ENCODE assay signal across 8 mouse cellular contexts in the genomic region with DNA sequence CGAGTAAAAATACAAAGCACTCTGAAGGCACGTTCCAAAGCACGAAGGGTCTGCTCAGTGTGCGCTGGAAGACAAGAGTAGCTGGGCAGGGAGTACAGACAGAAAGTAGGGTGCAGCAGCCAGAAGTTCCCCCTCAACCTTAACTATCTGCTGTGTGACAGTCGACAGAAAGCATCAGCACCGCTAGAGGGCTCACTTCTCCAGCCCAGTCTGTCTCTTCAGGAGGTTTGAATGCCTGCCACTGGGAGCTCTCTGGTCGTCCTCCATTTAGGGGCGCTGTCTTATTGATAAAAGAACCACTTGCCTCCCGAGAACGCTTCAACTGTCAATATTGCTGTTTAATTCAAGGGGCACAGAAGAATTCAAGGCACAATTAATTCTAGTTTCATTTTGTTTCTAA. TPM values are rescaled to one million over a fixed set of nuclear protein-coding genes. Genes with fewer than 3 reads are reported as not detected.
DNase-seq lines count a peak whose midpoint lies in the region; ATAC-seq and TF ChIP-seq lines count a peak whose summit lies in the region.

No protein-coding gene starts in this region.

- intact Hi-C loops in left cerebral cortex, adult 2 months (cut with DNase I), result loop anchor here (1.0 to 2.0 kb wide), 2 partner anchors 23 to 61 kb away; no protein-coding TSS in a partner anchor

- H3K27ac ChIP-seq in left cerebral cortex, adult 2 months, result no peak overlapping the region

- peak; percentile 80 for DNase-seq in ZHBTc4 (ENCODE audit: low read depth, low spot score)
- peak; percentile 73 to 82 for DNase-seq in gastrocnemius, adult 8-10 months (ENCODE audit: low spot score in 2 of 2)
- peak; percentile 30 for DNase-seq in hindlimb bud, embryonic 11.5 days (ENCODE audit: extremely low spot score, low read depth, low spot score)
- DNase-seq in left cerebral cortex, adult 2 months (ENCODE audit: extremely low spot score in 1 of 2, low spot score in 2 of 2), result peak; percentile 83 to 85
- peak; percentile 87 for DNase-seq in right cerebral cortex, adult 18-20 months
- DNase-seq in urinary bladder, adult 2 months (ENCODE audit: low spot score), result peak; percentile 47

- peak; percentile 98 for ATAC-seq in common myeloid progenitor, adult 5-6 weeks (replicated peaks; ENCODE audit: low read depth, poor library complexity, severe bottlenecking)
- ATAC-seq in megakaryocyte, adult 5-6 weeks (ENCODE audit: poor library complexity, severe bottlenecking), result peak; percentile 94

- peak overlapping the region; percentile 39 for H3K4me3 ChIP-seq in left cerebral cortex, adult 2 months

- TF ChIP-seq CTCF in left cerebral cortex, adult 2 months (IDR thresholded peaks at IDR 0.05), result peak; percentile 75

RNA-seq across cellular contexts. Expression of a gene that starts 21.4 kb away (rescaled TPM):
- total RNA-seq in common myeloid progenitor, adult 5-6 weeks (2017), result not detected in 2 replicates
- total RNA-seq in gastrocnemius, adult 8-10 months (2022), result under 1 TPM; 0.22 to 0.49 (median 0.26) TPM
- under 1 TPM in 1 of 2 experiments, not detected in 1; 0.07 TPM for total RNA-seq in left cerebral cortex, adult 2 months (2021)
- 0.42 and 0.75 TPM in 2 replicates for total RNA-seq in megakaryocyte, adult 5-6 weeks (2015)
- total RNA-seq in megakaryocyte, adult 5-6 weeks (2017), result not detected in 2 replicates
- polyA plus RNA-seq in urinary bladder, adult 2 months (2012; rRNA removed), result 0.65 and 0.96 TPM in 2 replicates

RNA-seq across cellular contexts. Expression of a gene that starts 37.9 kb away (rescaled TPM):
- not detected in 2 replicates for total RNA-seq in common myeloid progenitor, adult 5-6 weeks (2017)
- not detected for total RNA-seq in gastrocnemius, adult 8-10 months (2022)
- total RNA-seq in left cerebral cortex, adult 2 months (2021), result not detected
- total RNA-seq in megakaryocyte, adult 5-6 weeks (2015), result not detected in 2 replicates
- total RNA-seq in megakaryocyte, adult 5-6 weeks (2017), result not detected in 2 replicates
- not detected in 2 replicates for polyA plus RNA-seq in urinary bladder, adult 2 months (2012; rRNA removed)

RNA-seq across cellular contexts. Expression of a gene that starts 41.1 kb away (rescaled TPM):
- 7.6 and 20.8 TPM in 2 replicates for total RNA-seq in common myeloid progenitor, adult 5-6 weeks (2017)
- 10 to 100 TPM; 15.5 to 25.7 (median 19.9) TPM for total RNA-seq in gastrocnemius, adult 8-10 months (2022)
- total RNA-seq in left cerebral cortex, adult 2 months (2021), result 10 to 100 TPM; 10.3 to 11.8 TPM
- total RNA-seq in megakaryocyte, adult 5-6 weeks (2015), result 13.5 and 15.4 TPM in 2 replicates
- 9.3 and 11.1 TPM in 2 replicates for total RNA-seq in megakaryocyte, adult 5-6 weeks (2017)
- polyA plus RNA-seq in urinary bladder, adult 2 months (2012; rRNA removed), result 25.4 and 29.2 TPM in 2 replicates

Comparison
In these comparisons a context has a peak if more than half of its experiments do, and no peak if none do; other contexts are left out.
1. DNase-seq: peak in every context shown above with its lines; median percentile 87 in right cerebral cortex, adult 18-20 months; 84 in left cerebral cortex, adult 2 months; 80 in ZHBTc4; 78 in gastrocnemius, adult 8-10 months; 47 in urinary bladder, adult 2 months; 30 in hindlimb bud, embryonic 11.5 days.